Mouse (Mus musculus) bone marrow macrophage, adult 2 months (primary cell): ENCODE results near the gene Gm3739.
"Not testable (repeated sequence)": the region's sequence is repeated elsewhere in the genome, so short reads cannot be mapped to it uniquely, and the experiment has no call there.

Source experiments
- CTCF ChIP-seq: IDR thresholded peaks from 2 replicates; pipeline ENCODE4 v1.5.1; 2012; ENCODE audit warnings: low read depth, mild to moderate bottlenecking, low read length, moderate library complexity
- POLR2A ChIP-seq: IDR thresholded peaks from 2 replicates; pipeline ENCODE4 v1.6.1; 2012; ENCODE audit warnings: mild to moderate bottlenecking, low read depth, low read length, borderline replicate concordance

- not testable (repeated sequence) for TF ChIP-seq CTCF, POLR2A
Measured at GRCm38 (mm10) chr14:7264614-7265013, 50.2 kb downstream of the Gm3739 start, which contains the start of gene Gm3727.
